Mouse (Mus musculus) embryonic facial prominence, embryonic 10.5 days (tissue): ENCODE data around the gene Vmn1r219. TPM values are rescaled to one million over a fixed set of nuclear protein-coding genes. Genes with fewer than 3 reads are reported as not detected.
"Not testable (repeated sequence)": the region's sequence is repeated elsewhere in the genome, so short reads cannot be mapped to it uniquely, and the experiment has no call there.

ENCODE experiments used
- DNase-seq: peaks from one replicate; pipeline ENCODE4 v3.0.0-alpha.2; 2017; ENCODE audit warnings: low spot score
- H3K27ac ChIP-seq: fragments of 300-500 bp; sonication (generic); replicated peaks from 2 replicates; pipeline ENCODE4 v1.5.1; 2016; ENCODE audit warnings: mild to moderate bottlenecking
- H3K27me3 ChIP-seq: fragments of 300-500 bp; sonication (generic); replicated peaks from 2 replicates; pipeline ENCODE4 v1.6.1; 2016; ENCODE audit warnings: low read depth, mild to moderate bottlenecking; ENCODE audit not compliant: poor library complexity, severe bottlenecking
- H3K36me3 ChIP-seq: fragments of 300-500 bp; sonication (generic); replicated peaks from 2 replicates; pipeline ENCODE4 v1.6.1; 2016; ENCODE audit warnings: mild to moderate bottlenecking, moderate library complexity
- H3K4me1 ChIP-seq: fragments of 300-500 bp; sonication (generic); 2 replicates; pipeline ENCODE4 v1.6.1; 2016
- H3K4me3 ChIP-seq: fragments of 300-500 bp; sonication (generic); 2 replicates; pipeline ENCODE4 v1.5.1; 2016; ENCODE audit warnings: mild to moderate bottlenecking, moderate library complexity
- H3K9me3 ChIP-seq: fragments of 300-500 bp; sonication (generic); 2 replicates; pipeline ENCODE4 v1.6.1; 2016; ENCODE audit warnings: mild to moderate bottlenecking
- WGBS: fragments of 180-500 bp; shearing (Covaris S2); methylation state at CpG from one replicate; pipeline ENCODE4 v1.1.7; 2016; 5-methylcytosine and 5-hydroxymethylcytosine counted together
- polyA plus RNA-seq: library from polyadenylated mRNA; unstranded; fragments of >200 nt; fragmentation: Nextera tagmentation; extraction: Ambion mirVana; gene quantifications from 2 replicates; pipeline ENCODE4 v1.2.1, GENCODE M21; 2016

The Vmn1r219 gene
- 0.04 and 0.06 TPM in 2 replicates for polyA plus RNA-seq

DNA sequence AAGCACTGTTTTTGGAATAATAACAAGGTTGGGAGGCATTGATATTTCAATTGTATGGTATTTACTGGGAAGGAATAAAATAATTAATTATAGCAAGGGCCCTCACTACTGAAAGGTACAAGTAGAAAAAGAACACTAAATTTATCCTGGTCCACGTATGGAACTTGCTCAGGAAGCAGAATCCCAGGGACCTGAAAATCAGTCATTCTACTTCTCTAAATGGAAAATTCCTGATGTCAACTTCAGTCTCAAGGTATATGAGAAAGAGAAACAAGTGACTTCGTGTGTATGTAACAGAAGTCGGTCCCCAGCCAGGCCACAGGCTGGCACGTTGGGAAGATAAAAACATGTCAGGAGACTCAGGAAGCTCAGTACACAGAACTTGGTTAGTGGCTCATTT lies at the start of gene Vmn1r219:
Gene Vmn1r219, plus strand, starts transcription at position 301 of the 400 bp plus-strand sequence.
- DNase-seq = no peak
- Histone ChIP-seq H3K27ac (no peak within 1 kb of the TSS), H3K4me1 (no peaks in the 10 kb centered on the region), H3K4me3 (no peak within 1 kb of the TSS), H3K27me3 (no peaks in the 10 kb centered on the region), H3K9me3 (no peaks in the 10 kb centered on the region), H3K36me3 (no peaks in the 10 kb centered on the region)
- WGBS = 83% methylated on average over 4 of the region's 4 CpGs

DNA sequence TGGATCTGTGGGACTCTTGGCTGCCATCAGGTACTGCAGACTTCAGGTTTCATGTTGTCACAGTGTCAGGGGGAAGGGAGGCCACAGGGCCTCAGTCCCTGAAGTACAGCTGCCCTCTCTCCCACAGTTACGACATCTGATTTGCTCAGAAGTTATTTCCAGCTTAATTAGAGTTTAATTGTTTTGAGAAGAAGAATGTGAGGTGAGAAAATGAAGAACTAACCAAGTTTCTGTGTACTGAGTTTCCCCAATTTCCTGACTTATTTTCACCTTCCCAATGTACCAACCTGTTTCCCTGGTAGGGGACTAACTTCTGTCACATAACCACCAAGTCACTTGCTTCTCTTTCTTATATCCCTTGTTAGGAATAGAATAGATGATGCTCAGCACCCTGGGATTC lies 41.0 kb upstream of the Vmn1r219 start, which contains the start of gene Vmn1r217:
Gene Vmn1r217, minus strand, starts transcription at position 101 of the 400 bp plus-strand sequence.
- H3K27ac ChIP-seq, DNase-seq, H3K36me3 ChIP-seq, H3K9me3 ChIP-seq, H3K27me3 ChIP-seq, H3K4me3 ChIP-seq, H3K4me1 ChIP-seq: not testable (repeated sequence)
- 88% methylated on average over 1 of the region's 1 CpGs for WGBS

DNA sequence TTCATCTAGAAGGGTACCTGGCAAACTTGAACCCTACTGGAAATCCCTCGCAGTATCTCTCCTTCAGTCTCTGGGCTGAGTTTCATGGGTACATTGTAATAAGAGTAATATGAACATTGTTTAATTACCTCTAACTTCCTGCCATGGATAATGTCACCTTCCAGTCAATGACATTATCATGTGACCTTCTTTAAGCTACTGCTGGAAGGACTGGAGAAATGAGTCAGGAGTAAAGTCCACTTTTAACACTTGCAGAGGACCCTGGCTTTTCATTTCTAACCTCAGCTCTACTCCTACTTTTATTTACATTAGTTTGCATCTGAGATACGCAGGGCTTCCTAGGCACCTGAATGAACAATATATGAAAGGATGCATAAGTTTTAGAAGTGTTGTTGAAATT lies 38.5 kb upstream of the Vmn1r219 start:
- H3K4me1 ChIP-seq = no peaks in the 10 kb centered on the region
- WGBS = 93% methylated on average over 2 of the region's 2 CpGs
- H3K36me3 ChIP-seq = no peaks in the 10 kb centered on the region
- no peak for DNase-seq
- no peak overlapping the region for H3K27ac ChIP-seq
- H3K9me3 ChIP-seq = no peaks in the 10 kb centered on the region
- H3K4me3 ChIP-seq = no peak overlapping the region
- no peaks in the 10 kb centered on the region for H3K27me3 ChIP-seq

DNA sequence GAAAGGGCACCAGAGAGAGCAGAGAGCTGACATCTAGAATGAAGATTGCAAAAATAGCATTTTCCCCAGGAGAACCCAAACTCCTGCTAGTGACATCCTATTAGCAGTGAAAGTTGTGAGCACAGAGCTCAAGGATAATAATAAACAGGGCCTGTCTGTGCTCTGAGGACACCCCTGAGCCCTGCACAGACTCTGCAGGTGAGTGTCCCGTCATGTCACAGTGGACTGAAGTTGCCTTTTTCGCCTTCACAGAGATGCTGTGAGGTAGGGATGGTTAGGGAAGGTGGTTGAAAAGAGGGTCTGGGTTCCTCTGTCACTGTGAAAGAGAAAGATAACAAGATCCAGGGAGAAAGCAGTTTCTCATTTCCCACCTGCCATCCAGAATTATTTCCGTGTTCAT lies 26.0 kb upstream of the Vmn1r219 start, which contains the start of gene Vmn1r218:
Gene Vmn1r218, plus strand, starts transcription at position 57 of the 400 bp plus-strand sequence.
- DNase-seq = no peak
- H3K36me3 ChIP-seq = no peaks in the 10 kb centered on the region
- WGBS = 72% methylated on average over 3 of the region's 3 CpGs
- H3K4me1 ChIP-seq = no peaks in the 10 kb centered on the region
- no peak within 1 kb of the TSS for H3K27ac ChIP-seq
- H3K4me3 ChIP-seq = no peak within 1 kb of the TSS
- H3K27me3 ChIP-seq = no peaks in the 10 kb centered on the region
- H3K9me3 ChIP-seq = no peaks in the 10 kb centered on the region

DNA sequence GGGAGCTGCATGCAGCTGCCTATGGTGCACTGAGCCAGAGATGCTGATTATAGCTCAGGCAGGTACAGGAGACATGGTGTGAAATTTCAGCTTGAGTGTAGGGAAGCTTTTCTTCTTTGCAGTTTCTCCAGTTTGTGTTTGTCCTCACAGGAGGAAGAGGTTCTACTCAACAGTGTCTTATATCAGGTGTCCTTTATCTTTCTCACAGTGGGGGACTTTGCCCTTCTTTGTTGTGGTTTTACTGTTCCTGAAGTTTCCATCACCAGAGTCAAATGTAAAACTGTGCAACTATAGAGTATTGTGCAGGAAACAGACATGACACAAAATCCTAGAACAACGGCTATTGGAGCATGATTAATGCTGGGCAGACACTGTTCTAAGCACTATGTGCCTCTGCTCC lies 25.6 kb upstream of the Vmn1r219 start:
- H3K4me3 ChIP-seq = no peak overlapping the region
- 72% methylated on average over 1 of the region's 1 CpGs for WGBS
- no peaks in the 10 kb centered on the region for H3K9me3 ChIP-seq
- DNase-seq = no peak
- H3K36me3 ChIP-seq = no peaks in the 10 kb centered on the region
- no peaks in the 10 kb centered on the region for H3K27me3 ChIP-seq
- no peak overlapping the region for H3K27ac ChIP-seq
- no peaks in the 10 kb centered on the region for H3K4me1 ChIP-seq

DNA sequence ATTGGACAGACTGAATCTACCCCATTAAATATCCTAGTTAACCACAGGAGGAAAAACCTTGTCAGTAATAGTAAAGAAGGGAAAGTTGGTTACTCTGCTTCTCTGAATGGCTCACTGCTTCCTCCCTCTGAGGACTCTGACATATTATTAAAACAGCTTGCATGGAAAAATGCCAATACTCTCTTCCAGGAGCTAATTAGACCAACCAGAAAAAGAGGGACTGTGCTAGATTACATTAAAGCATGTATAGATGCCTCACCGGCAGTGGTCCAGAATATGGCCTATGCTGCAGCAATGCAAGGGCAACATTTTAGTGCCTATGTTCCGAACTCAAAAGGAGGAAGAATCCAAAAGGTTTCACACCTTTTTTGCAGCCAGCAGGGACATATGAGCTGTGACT lies 20.2 kb upstream of the Vmn1r219 start:
- no peaks in the 10 kb centered on the region for H3K27me3 ChIP-seq
- H3K4me1 ChIP-seq = no peaks in the 10 kb centered on the region
- H3K27ac ChIP-seq = no peak overlapping the region
- WGBS = 91% methylated on average over 2 of the region's 2 CpGs
- no peak overlapping the region for H3K4me3 ChIP-seq
- no peaks in the 10 kb centered on the region for H3K36me3 ChIP-seq
- no peak for DNase-seq
- H3K9me3 ChIP-seq = no peaks in the 10 kb centered on the region

DNA sequence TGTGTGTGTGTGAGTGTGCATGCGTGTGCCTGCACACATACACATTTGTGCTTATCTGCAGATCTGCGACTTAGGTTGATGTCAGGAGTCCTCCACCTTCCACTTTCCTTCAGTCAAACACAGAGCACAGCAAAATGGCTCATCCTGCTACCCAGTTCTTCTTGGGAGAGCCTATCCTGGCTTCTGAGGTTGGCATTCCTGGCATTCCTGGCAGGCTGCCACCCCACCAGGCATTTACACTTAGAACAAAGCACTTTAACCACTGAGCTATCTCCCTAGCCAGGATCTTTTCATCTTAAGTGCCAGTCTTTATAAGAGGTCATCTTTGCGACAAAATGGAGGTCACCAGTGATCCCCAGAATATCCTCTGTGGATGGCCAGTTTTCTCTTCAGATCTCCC lies 1.3 kb upstream of the Vmn1r219 start:
- Histone ChIP-seq H3K9me3 (no peaks in the 10 kb centered on the region), H3K4me3 (no peak overlapping the region), H3K36me3 (no peaks in the 10 kb centered on the region), H3K4me1 (no peaks in the 10 kb centered on the region), H3K27ac (no peak overlapping the region), H3K27me3 (no peaks in the 10 kb centered on the region)
- WGBS = 76% methylated on average over 3 of the region's 3 CpGs
- DNase-seq = no peak

DNA sequence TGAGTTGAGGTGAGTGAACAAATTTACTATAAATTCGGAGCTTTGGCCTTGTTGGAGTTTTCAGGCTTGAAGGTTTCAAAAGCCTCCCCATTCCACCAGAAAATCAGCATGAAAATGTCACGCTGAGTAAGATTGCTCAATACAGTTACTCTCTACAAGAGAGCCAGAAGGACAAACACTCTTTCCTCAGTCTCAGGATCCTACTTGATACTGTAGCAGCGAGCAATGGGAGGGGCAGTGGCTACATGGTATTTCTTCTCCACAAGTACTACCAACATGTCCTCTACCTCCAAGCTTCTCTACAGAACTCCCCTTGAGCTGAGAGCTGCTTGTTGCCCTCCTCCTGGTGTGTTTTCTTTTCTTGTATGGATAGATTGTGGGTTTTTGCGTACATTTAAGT lies 7.4 kb downstream of the Vmn1r219 start:
- 89% methylated on average over 4 of the region's 4 CpGs for WGBS

DNA sequence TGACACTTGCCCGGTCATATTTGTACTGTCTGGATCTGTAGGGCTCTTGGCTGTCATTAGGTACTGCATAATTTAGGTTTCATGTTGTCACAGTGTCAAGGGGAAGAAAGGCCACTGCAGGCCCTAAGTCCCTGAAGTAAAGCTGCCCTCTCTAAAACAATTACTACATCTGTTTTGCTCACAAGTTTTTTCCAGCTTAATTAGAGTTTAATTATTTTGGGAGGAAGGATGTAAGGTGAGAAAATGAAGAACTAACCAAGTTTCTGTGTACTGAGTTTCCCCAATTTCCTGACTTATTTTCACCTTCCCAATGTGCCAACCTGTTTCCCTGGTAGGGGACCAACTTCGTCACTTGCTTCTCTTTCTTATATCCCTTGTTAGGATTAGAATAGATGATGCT lies 28.8 kb downstream of the Vmn1r219 start, which contains the start of gene Vmn1r220:
Gene Vmn1r220, minus strand, starts transcription at position 101 of the 400 bp plus-strand sequence.
- no peaks in the 10 kb centered on the region for H3K9me3 ChIP-seq
- H3K4me1 ChIP-seq = no peaks in the 10 kb centered on the region
- no peak within 1 kb of the TSS for H3K4me3 ChIP-seq
- H3K27ac ChIP-seq = no peak within 1 kb of the TSS
- WGBS = 86% methylated on average over 2 of the region's 2 CpGs
- H3K27me3 ChIP-seq = no peaks in the 10 kb centered on the region
- no peak for DNase-seq
- H3K36me3 ChIP-seq = no peaks in the 10 kb centered on the region

More for the DNA sequence above, 7.4 kb downstream of the Vmn1r219 start:
- not testable (repeated sequence) for DNase-seq, H3K27me3 ChIP-seq, H3K4me1 ChIP-seq, H3K4me3 ChIP-seq, H3K9me3 ChIP-seq, H3K36me3 ChIP-seq, H3K27ac ChIP-seq

DNA sequence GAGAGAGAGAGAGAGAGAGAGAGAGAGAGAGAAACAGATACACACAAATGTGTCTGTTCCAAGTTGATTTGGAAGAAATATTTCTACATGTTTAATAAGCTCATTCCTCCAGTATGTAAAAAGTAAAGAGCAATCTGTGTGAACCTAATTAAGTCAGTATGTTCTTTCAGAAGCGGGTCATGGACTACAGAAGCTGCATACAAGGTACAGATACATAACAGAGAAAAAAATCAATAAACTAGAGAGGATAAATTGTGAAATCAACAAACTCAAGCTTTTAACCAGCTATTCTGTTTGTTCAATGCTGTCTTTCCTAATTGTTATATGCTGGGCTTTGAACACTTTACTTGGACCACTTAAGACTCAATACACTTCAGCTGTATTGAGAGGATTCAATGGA lies 44.8 kb downstream of the Vmn1r219 start:
- not testable (repeated sequence) for H3K4me1 ChIP-seq, H3K9me3 ChIP-seq, H3K4me3 ChIP-seq, H3K27ac ChIP-seq, H3K36me3 ChIP-seq, DNase-seq, H3K27me3 ChIP-seq
- WGBS = 81% methylated on average over 1 of the region's 1 CpGs

DNA sequence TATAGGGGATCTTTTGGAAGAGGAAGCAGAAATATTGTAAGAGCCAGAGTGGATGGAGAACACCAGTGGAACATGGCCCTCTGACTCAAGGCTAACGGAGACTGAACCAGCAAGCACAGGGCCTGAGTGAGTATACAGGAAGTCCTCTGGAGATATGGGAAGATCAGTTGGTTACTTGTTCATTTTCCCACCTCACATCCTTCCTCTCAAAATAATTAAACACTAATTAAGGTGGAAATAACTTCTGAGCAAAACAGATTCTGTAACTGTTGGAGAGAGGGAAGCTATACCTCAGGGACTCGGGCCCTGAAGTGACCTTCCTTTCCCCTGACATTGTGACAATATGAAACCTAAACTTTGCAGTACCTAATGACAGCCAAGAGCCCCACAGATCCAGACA lies 54.7 kb downstream of the Vmn1r219 start, which contains the start of gene Vmn1r221:
Gene Vmn1r221, plus strand, starts transcription at position 301 of the 400 bp plus-strand sequence.
- 90% methylated on average over 2 of the region's 2 CpGs for WGBS
- not testable (repeated sequence) for H3K27ac ChIP-seq, H3K36me3 ChIP-seq, H3K9me3 ChIP-seq, DNase-seq, H3K4me1 ChIP-seq, H3K27me3 ChIP-seq, H3K4me3 ChIP-seq
